Mouse (Mus musculus): ENCODE results near the gene Cd63. TPM values are rescaled to one million over a fixed set of nuclear protein-coding genes. Genes with fewer than 3 reads are reported as not detected.

The Cd63 gene
- 198 and 229 TPM in 2 replicates for polyA plus RNA-seq (2015; fragmentation: Nextera tagmentation; extraction: Ambion mirVana)

DNA sequence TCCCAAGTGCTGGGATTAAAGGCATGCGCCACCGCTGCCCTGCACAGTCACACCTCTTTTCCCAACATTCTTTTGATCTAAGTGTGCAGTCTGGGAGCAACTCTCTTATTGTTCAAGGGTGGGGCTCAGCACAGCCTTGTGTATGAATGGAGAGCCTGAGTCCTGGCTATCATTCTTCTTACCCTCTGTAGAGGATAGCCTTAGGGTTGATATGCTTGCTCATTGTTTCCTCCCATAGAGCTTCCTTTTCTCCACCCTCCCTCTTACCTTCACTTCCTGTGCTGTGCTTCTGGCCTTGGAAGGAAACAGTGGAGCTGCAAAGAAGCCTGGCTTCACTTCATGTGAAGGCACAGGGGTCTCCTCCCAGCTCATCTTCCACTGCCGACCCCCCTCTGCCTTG, at the start of gene Cd63:
Gene Cd63 (plus strand): TSS at position 292 of the 400 bp plus-strand sequence.
- H3K9me3 ChIP-seq = no peaks in the 10 kb centered on the region
- no peak for ATAC-seq (ENCODE audit: low FRiP score)
- 85% methylated on average over 3 of the region's 3 CpGs for WGBS
- no peaks in the 10 kb centered on the region for H3K36me3 ChIP-seq
- H3K4me2 ChIP-seq = no peak within 1 kb of the TSS
- peaks cover 21% of the 10 kb centered on the region for H3K27me3 ChIP-seq
- H3K27ac ChIP-seq = no peak within 1 kb of the TSS
- no peak within 1 kb of the TSS for H3K4me3 ChIP-seq
- H3K4me1 ChIP-seq (replicated peaks) = peaks cover 14% of the 10 kb centered on the region
- no peak within 1 kb of the TSS for H3K9ac ChIP-seq

DNA sequence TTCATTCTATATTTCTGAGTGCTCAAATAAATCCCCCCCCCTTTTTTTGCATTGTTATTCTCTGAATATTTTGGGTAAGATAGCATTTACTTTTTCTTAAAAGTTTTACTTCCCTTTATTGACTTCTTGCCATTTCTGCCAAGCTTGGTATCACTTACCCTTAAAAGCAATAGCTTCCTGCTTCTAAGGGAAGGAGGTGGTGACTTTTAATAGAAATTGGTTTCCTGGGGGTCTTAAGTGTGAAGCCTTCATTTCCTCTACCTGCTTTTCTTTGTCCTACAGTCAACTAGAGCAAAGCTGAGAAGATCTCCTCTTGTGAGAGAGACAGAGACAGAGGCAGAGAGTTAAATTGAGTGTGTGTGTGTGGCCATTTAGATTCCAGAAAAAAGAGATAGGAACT, 39.6 kb upstream of the Cd63 start:
- H3K36me3 ChIP-seq = peaks cover 34% of the 10 kb centered on the region
- H3K27ac ChIP-seq = no peak overlapping the region
- no peaks in the 10 kb centered on the region for H3K9me3 ChIP-seq
- H3K4me3 ChIP-seq = no peak overlapping the region
- no peaks in the 10 kb centered on the region for H3K4me1 ChIP-seq (replicated peaks)
- no peak for ATAC-seq (ENCODE audit: low FRiP score)
- H3K27me3 ChIP-seq = no peaks in the 10 kb centered on the region
- no peak overlapping the region for H3K4me2 ChIP-seq
- no peak overlapping the region for H3K9ac ChIP-seq

DNA sequence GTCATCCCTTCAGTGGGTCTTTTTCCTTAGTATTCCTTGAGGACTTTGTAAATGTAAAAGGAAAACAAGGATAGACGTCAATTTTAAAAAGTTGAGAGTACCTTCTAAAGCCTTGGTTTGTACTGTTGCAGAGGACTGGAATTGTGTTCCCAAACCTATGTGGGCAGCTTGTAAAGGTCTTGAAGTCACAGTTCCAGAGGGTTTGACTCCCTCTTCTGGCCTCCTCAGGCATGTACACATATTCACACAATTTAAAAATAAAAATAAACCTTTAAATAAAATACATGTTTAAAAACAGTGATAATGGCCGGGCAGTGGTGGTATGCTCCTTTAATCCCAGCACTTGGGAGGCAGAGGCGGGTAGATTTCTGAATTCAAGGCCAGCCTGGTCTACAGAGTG, 34.7 kb upstream of the Cd63 start:
- Histone ChIP-seq H3K9me3 (no peaks in the 10 kb centered on the region), H3K27me3 (no peaks in the 10 kb centered on the region), H3K9ac (no peak overlapping the region), H3K4me2 (no peak overlapping the region), H3K27ac (no peak overlapping the region), H3K36me3 (peaks cover 19% of the 10 kb centered on the region), H3K4me1 (replicated peaks) (no peaks in the 10 kb centered on the region), H3K4me3 (no peak overlapping the region)
- ATAC-seq (ENCODE audit: low FRiP score) = no peak
- WGBS = 88% methylated on average over 3 of the region's 3 CpGs

DNA sequence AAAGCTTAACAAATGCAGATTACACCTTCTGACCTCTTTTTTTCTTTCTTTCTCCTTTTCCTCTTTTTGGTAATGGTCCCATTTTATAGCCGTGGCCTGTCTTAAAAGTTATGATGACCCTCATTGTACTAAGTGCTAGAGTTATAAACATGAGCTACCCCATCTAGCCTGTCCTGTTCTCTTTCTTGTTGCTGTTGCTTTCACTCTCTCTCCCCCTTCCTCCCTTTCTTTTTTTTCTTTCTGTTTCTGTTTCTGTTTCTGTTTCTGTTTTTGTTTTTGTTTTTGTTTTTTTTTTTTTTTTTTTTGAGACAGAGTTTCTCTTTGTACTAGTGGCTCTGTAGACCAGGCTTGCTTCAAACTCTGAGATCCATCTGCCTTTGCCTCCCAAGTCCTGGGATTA, 34.3 kb upstream of the Cd63 start:
- peaks cover 23% of the 10 kb centered on the region for H3K36me3 ChIP-seq
- no peak for ATAC-seq (ENCODE audit: low FRiP score)
- no peaks in the 10 kb centered on the region for H3K27me3 ChIP-seq
- no peaks in the 10 kb centered on the region for H3K4me1 ChIP-seq (replicated peaks)
- no peak overlapping the region for H3K27ac ChIP-seq
- H3K4me3 ChIP-seq = no peak overlapping the region
- no peak overlapping the region for H3K9ac ChIP-seq
- 91% methylated on average over 1 of the region's 1 CpGs for WGBS
- H3K4me2 ChIP-seq = no peak overlapping the region
- H3K9me3 ChIP-seq = no peaks in the 10 kb centered on the region

DNA sequence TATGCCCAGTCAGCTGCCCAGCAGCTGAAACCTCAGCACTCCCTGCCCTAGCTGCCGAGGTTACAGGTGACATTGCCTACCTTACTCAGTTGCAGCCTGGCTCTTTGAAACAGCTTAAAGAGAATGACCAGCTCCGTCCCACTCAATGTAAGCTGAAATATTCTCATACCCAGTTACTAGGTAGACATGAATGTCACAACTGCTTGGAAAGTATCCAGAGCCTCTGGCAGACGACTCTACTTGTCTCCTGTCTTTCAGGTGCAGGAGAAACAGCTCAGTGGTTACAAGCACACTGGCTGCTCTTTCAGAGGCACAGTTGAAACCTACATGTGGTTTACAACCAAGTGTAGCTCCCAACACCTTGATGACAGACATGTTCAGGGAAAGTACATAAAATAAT, 30.4 kb upstream of the Cd63 start:
- Histone ChIP-seq H3K36me3 (peaks cover 44% of the 10 kb centered on the region), H3K4me3 (no peak overlapping the region), H3K4me1 (replicated peaks) (no peaks in the 10 kb centered on the region), H3K9ac (no peak overlapping the region), H3K27me3 (no peaks in the 10 kb centered on the region), H3K4me2 (no peak overlapping the region), H3K9me3 (no peaks in the 10 kb centered on the region), H3K27ac (no peak overlapping the region)
- WGBS = 88% methylated on average over 3 of the region's 3 CpGs
- no peak for ATAC-seq (ENCODE audit: low FRiP score)

DNA sequence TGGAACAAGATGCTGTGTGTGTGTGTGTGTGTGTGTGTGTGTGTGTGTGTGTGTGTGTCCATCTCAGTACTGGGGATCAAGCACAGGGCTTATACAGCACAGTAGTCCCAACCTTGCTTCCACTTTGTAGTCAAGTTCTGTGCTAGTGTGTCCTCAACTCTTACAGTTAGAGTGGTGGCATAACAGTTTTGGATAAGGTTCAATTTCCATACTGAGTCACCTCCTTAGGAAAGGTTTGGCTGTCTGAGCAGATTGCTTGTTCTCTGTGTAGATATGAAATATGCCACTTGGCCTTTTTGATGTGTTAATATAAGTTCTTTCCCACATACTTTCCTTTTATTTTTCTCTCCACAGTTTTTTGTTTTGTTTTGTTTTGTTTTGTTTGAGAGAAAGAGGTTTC, 22.5 kb upstream of the Cd63 start:
- Histone ChIP-seq H3K36me3 (peaks cover 41% of the 10 kb centered on the region), H3K4me2 (no peak overlapping the region), H3K9ac (no peak overlapping the region), H3K4me1 (replicated peaks) (no peaks in the 10 kb centered on the region), H3K27ac (no peak overlapping the region), H3K9me3 (no peaks in the 10 kb centered on the region), H3K27me3 (no peaks in the 10 kb centered on the region), H3K4me3 (no peak overlapping the region)
- no peak for ATAC-seq (ENCODE audit: low FRiP score)

DNA sequence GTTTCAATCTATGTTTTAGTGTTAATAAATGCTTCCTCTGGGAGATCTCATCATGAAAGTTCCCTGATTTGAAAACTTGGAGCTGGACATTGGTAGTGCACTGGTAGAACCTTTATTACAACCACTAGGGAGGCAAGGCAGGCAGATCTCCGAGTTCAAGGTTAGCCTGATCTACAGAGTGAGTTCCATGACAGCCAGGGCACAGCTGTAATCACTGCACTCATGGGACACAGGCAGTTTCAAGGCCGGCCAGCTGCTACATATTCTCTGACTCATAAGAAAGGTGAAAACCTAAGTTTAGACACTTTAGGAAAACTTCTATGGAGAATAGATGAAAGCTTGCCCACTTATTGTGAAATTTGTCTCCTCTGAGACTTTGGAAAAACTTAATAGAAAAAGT, 22.0 kb upstream of the Cd63 start:
- 82% methylated on average over 2 of the region's 2 CpGs for WGBS
- H3K9me3 ChIP-seq = no peaks in the 10 kb centered on the region

DNA sequence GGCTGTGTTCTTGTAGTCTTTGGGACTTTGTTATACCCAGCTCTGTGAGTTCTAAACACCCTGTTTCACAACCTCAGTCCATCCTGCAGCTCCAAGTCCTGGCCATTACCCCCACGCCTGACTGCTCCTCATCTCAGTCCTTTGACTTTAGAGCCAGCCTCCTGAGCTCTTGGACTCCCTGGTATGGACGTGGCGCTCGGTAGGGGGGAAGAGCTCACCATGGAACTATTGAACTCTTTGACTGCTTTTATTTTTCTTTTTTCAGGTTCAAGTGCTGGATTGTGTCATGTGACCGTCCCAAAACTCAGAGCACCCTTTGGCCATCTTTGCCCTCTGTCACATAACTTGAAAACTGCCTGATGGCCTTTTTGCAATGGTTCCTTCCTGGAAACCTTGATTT, 18.7 kb upstream of the Cd63 start:
- Histone ChIP-seq H3K4me1 (replicated peaks) (peaks cover 9% of the 10 kb centered on the region), H3K9ac (no peak overlapping the region), H3K27me3 (no peaks in the 10 kb centered on the region), H3K27ac (no peak overlapping the region), H3K36me3 (peaks cover 54% of the 10 kb centered on the region), H3K9me3 (no peaks in the 10 kb centered on the region), H3K4me2 (no peak overlapping the region), H3K4me3 (no peak overlapping the region)
- ATAC-seq (ENCODE audit: low FRiP score) = no peak
- WGBS = 82% methylated on average over 5 of the region's 5 CpGs

More for the DNA sequence above, 22.0 kb upstream of the Cd63 start:
- no peak overlapping the region for H3K9ac ChIP-seq
- H3K4me3 ChIP-seq = no peak overlapping the region
- H3K36me3 ChIP-seq = peaks cover 39% of the 10 kb centered on the region
- no peak for ATAC-seq (ENCODE audit: low FRiP score)
- H3K27me3 ChIP-seq = no peaks in the 10 kb centered on the region
- no peak overlapping the region for H3K27ac ChIP-seq
- H3K4me2 ChIP-seq = no peak overlapping the region
- no peaks in the 10 kb centered on the region for H3K4me1 ChIP-seq (replicated peaks)

DNA sequence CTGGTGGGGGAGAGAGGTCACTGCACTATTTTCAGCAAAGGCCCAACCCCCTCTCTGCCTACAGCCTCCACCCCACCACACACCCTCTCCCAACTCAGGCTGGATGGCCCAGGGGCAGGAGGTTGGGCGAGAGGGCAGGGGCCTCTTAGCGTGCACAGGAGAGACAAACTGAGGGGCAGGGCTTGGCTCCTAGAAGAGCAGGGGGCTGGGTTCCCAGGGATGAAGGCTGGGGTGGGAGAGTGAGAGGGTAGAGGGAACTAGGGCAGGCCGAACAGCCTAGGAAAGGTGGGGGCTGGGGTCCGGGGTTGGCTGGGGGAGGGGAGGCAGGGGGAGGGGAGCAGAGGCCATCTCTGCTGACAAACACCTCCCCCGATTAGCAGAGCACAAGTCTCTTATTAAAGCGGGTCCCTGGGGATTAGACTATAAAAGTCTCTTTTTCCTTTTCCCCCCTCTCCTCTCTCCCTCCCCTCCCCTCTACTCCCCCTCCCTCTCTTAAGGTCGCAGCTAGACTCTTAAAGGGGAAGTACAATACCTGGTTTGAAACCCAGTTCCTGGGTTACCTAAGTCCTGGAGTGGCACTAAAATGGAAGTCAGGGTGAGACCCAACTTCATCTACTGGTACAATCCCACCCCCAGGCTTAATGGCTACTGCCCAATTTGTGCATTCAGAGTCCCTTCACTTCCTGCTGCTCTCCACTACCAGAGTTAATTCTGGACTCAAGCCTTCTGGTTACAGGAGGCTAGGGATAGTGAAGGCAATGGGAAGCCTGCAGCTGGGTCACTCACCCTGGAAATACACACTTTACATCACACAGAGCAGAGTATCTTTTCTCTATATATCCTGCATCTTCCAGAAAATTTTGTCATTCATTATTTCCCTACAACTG, 11.6 kb upstream of the Cd63 start:
- Histone ChIP-seq H3K36me3 (peaks cover 37% of the 10 kb centered on the region), H3K27ac (peak overlapping the region; percentile 97), H3K4me2 (peak overlapping the region; percentile 91), H3K27me3 (0 out of 2 replicates have a peak, but pooled peaks cover 2% of the 10 kb centered on the region), H3K4me3 (peak overlapping the region; percentile 82), H3K9me3 (no peaks in the 10 kb centered on the region), H3K9ac (peak overlapping the region; percentile 88), H3K4me1 (replicated peaks) (peaks cover 55% of the 10 kb centered on the region)
- peak; percentile 26 for ATAC-seq (ENCODE audit: low FRiP score)
- WGBS = 0% methylated on average over 7 of the region's 7 CpGs

DNA sequence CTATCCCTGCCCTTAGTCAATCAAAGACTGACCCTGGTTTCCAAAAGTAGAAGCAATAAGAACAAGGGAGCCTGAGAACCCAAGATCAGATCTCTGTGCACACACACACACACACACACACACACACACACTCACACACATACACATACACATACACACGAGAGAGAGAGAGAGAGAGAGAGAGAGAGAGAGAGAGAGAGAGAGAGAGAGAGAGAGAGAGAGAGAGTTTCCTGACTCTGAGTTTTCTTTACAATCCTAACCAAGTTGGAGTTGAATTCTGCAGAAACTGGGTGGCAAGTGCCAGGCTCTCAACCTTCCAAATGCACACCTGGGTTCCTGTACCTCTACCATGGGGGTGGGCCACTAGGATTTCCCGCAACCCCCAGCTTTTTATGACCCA, 10.9 kb upstream of the Cd63 start:
- Histone ChIP-seq H3K27ac (peak overlapping the region; percentile 97), H3K4me2 (peak overlapping the region; percentile 91), H3K27me3 (peaks cover 7% of the 10 kb centered on the region), H3K36me3 (peaks cover 32% of the 10 kb centered on the region), H3K4me1 (replicated peaks) (peaks cover 55% of the 10 kb centered on the region), H3K9ac (peak overlapping the region; percentile 88), H3K9me3 (no peaks in the 10 kb centered on the region), H3K4me3 (peak overlapping the region; percentile 82)
- no peak for ATAC-seq (ENCODE audit: low FRiP score)
- WGBS = 9% methylated on average over 1 of the region's 2 CpGs

DNA sequence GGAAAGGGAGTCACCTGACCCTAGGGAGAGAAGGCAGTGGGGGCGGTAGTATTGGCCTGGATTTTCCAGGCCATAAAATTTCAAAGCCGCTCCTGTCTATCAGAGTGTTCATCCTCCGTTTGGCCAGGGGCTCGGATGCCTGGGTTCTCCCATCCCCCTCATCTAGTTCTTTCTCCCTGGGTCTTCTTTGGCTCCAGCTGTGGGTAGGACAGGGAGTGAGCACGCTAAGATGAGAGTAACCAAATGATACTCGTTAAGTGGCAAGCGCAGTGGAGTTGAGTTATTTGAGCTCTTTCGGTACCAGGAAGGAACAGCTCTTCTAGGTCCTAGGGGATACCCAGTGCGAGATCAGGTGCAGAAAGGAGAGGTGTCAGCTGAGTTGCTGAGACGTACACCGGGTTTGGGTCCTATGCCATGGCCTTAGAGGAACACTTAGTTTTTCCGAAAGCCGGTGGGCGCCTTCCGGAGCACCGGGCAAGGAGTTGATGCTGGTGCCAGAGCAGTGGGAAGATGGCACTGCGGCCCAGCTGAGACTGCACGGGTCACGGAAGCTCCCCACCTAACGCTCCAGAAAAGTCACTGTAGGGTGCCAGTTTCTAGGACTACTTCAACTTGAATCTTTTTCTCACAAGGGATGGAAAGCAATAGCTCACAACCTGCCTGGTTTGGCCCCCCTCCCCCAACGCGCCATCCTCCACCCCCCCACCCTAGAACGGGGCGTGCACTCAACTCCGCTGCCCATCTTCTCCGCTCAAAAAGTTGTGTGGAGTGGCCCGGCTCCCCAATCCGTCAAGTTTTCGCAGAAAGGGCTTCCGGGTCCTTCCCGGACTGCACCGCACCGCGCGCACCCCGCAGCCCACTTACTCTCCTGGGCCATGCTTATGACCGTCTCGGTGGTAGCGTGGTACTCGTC, 10.2 kb upstream of the Cd63 start:
- under 1% methylated on average over 40 of the region's 40 CpGs for WGBS
- H3K4me2 ChIP-seq = peak overlapping the region; percentile 91
- peaks cover 24% of the 10 kb centered on the region for H3K36me3 ChIP-seq
- peaks cover 8% of the 10 kb centered on the region for H3K27me3 ChIP-seq
- peak overlapping the region; percentile 97 for H3K27ac ChIP-seq
- ATAC-seq (ENCODE audit: low FRiP score) = peak; percentile 21
- peaks cover 55% of the 10 kb centered on the region for H3K4me1 ChIP-seq (replicated peaks)
- peak overlapping the region; percentile 82 for H3K4me3 ChIP-seq
- peak overlapping the region; percentile 88 for H3K9ac ChIP-seq
- no peaks in the 10 kb centered on the region for H3K9me3 ChIP-seq

DNA sequence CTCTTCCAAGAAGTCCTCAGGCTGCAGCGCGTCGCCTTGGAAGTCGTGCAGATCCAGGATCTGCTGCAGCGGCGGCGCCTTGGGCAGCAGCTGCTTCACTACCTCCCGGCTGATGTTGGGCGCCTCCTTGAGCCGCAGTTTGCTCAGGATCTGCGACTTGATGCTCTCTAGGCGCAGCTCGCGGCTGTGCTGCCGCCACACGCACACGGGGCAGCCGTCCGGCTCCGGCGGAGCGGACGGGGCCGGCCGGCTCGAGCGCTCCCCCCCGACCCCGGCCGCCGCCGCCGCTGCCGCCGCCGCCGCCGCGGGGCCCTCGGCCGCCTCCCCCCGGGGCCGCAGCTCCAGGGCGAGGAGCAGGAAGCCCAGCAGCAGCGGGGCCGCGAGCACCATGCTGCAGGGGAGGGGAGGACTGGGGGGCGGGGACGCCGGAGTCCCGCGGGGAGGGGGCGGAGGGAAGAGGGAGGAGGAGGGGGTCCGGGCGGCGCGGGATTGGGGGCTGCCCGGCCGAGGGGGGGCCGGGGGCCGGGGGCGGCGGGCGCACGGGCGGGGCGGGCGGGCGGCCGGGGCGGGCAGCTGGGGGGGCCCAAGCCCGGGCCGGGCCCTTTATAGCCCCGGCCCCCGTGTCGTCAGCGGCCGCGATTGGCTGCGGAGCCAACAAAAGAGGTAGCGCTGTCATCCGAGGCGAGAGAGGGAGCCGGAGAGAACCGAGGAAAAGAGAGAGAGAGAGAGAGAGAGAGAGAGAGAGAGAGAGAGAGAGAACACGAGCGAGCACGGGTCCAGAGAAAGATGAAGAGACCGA, 9.3 kb upstream of the Cd63 start, which contains the start of gene Gdf11:
Gene Gdf11 (minus strand): TSS at position 423 of the 799 bp plus-strand sequence.
- Histone ChIP-seq H3K9me3 (no peaks in the 10 kb centered on the region), H3K4me3 (peak within 1 kb of the TSS; percentile 82), H3K36me3 (peaks cover 16% of the 10 kb centered on the region), H3K4me1 (replicated peaks) (peaks cover 61% of the 10 kb centered on the region), H3K27me3 (peaks cover 16% of the 10 kb centered on the region), H3K4me2 (peak within 1 kb of the TSS; percentile 91), H3K9ac (peak within 1 kb of the TSS; percentile 88), H3K27ac (peak within 1 kb of the TSS; percentile 97)
- WGBS = 1% methylated on average over 63 of the region's 89 CpGs
- ATAC-seq (ENCODE audit: low FRiP score) = peak; percentile 88

All from hindbrain, embryonic 13.5 days (tissue).